Mouse (Mus musculus) retina, embryonic 14.5 days (tissue): ENCODE results near the gene Tomm40l.

Source experiments
- DNase-seq: peaks from one replicate; pipeline ENCODE4 v3.0.0-alpha.2; 2015; ENCODE audit warnings: low spot score

Tomm40l gene

GRCm38 (mm10) chr1:171193093-171193840, 29.0 kb downstream of the Tomm40l start:
- peak; percentile 47 for DNase-seq

GRCm38 (mm10) chr1:171192283-171192682, 30.0 kb downstream of the Tomm40l start:
- DNase-seq: no peak

GRCm38 (mm10) chr1:171190832-171191231, 31.5 kb downstream of the Tomm40l start:
- no peak for DNase-seq

GRCm38 (mm10) chr1:171189476-171190114, 32.7 kb downstream of the Tomm40l start:
- no peak for DNase-seq

- no peak for DNase-seq
These were observed 33.3 kb downstream of the Tomm40l start for GRCm38 (mm10) chr1:171189046-171189445.

- DNase-seq: no peak
These were observed 34.2 kb downstream of the Tomm40l start for GRCm38 (mm10) chr1:171187851-171188700.

GRCm38 (mm10) chr1:171185655-171186054, 36.7 kb downstream of the Tomm40l start:
- no peak for DNase-seq

GRCm38 (mm10) chr1:171184314-171184713, 38.0 kb downstream of the Tomm40l start:
- DNase-seq: no peak

- DNase-seq: no peak
These were observed 38.7 kb downstream of the Tomm40l start for GRCm38 (mm10) chr1:171183620-171184019.

GRCm38 (mm10) chr1:171183025-171183424, 39.3 kb downstream of the Tomm40l start:
- no peak for DNase-seq

GRCm38 (mm10) chr1:171179487-171180171, 42.7 kb downstream of the Tomm40l start:
- DNase-seq: no peak

- DNase-seq: no peak
These were observed 49.5 kb downstream of the Tomm40l start for GRCm38 (mm10) chr1:171172779-171173178.

GRCm38 (mm10) chr1:171171138-171171537, 51.2 kb downstream of the Tomm40l start:
- no peak for DNase-seq

- no peak for DNase-seq
These were observed 52.4 kb downstream of the Tomm40l start for GRCm38 (mm10) chr1:171169913-171170312.

GRCm38 (mm10) chr1:171168906-171169305, 53.4 kb downstream of the Tomm40l start:
- no peak for DNase-seq
